Mouse (Mus musculus) limb, embryonic 15.5 days (tissue): ENCODE results near the gene Zfp367. TPM values are rescaled to one million over a fixed set of nuclear protein-coding genes. Genes with fewer than 3 reads are reported as not detected.

Source experiments
- ATAC-seq: fragments of 200-750 bp; cut with Nextera tagmentation; 2 replicates; pipeline ENCODE4 v1.8.0; 2017; ENCODE audit warnings: low read depth, moderate TSS enrichment; ENCODE audit not compliant: insufficient number of reproducible peaks, low FRiP score, low TSS enrichment
- H3K27ac ChIP-seq: fragments of 300-500 bp; sonication (generic); 2 replicates; pipeline ENCODE4 v1.5.1; 2015; ENCODE audit warnings: moderate library complexity, mild to moderate bottlenecking, inconsistent platforms
- H3K27me3 ChIP-seq: fragments of 300-500 bp; sonication (generic); 2 replicates; pipeline ENCODE4 v1.6.1; 2015; ENCODE audit warnings: inconsistent platforms
- H3K36me3 ChIP-seq: fragments of 300-500 bp; sonication (generic); 2 replicates; pipeline ENCODE4 v1.6.1; 2015; ENCODE audit warnings: inconsistent platforms
- H3K4me1 ChIP-seq: fragments of 300-500 bp; sonication (generic); 2 replicates; pipeline ENCODE4 v1.6.1; 2015; ENCODE audit warnings: inconsistent platforms
- H3K4me2 ChIP-seq: fragments of 300-500 bp; sonication (generic); 2 replicates; pipeline ENCODE4 v1.6.1; 2015; ENCODE audit warnings: mild to moderate bottlenecking, inconsistent platforms
- H3K4me3 ChIP-seq: fragments of 300-500 bp; sonication (generic); 2 replicates; pipeline ENCODE4 v1.5.1; 2015; ENCODE audit warnings: mild to moderate bottlenecking, inconsistent platforms
- H3K9ac ChIP-seq: fragments of 300-500 bp; sonication (generic); 2 replicates; pipeline ENCODE4 v1.6.1; 2015; ENCODE audit warnings: inconsistent platforms
- H3K9me3 ChIP-seq: fragments of 300-500 bp; sonication (generic); 2 replicates; pipeline ENCODE4 v1.6.1; 2016; ENCODE audit warnings: inconsistent platforms
- WGBS: fragments of 180-500 bp; shearing (Covaris S2); methylation state at CpG from one replicate; pipeline ENCODE4 v1.1.7; 2015; 5-methylcytosine and 5-hydroxymethylcytosine counted together
- polyA plus RNA-seq: library from polyadenylated mRNA; unstranded; fragments of >200 nt; fragmentation: Nextera tagmentation; extraction: Ambion mirVana; gene quantifications from 2 replicates; pipeline ENCODE4 v1.2.1, GENCODE M21; 2015

Zfp367 gene
- polyA plus RNA-seq, 1 experiment from 2014 or later: 21.0 TPM

DNA sequence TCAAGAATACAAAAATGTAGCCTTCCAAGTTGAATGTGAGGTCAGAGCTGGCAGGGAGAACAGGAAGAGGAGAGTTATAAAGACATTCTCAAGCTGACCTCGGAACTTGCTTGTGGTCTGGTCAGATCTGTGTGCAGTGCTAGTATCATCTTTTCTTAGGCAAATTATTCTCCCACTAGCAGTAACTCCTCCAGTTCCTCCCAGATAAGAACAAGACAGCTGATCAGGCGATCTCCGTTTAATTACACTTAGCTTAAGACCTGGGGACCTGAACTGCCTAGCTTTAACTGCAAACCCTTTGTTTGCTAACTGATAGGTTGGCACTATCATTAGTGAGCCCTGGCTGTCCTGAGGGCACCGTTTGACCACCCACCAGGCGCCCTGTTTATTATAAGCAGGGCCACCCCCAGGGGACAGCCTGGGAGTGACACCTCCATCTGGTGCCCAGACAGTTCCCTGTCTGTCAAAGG is 44.6 kb downstream of the Zfp367 start:
- no peaks in the 10 kb centered on the region for H3K27me3 ChIP-seq
- no peak overlapping the region for H3K4me2 ChIP-seq
- 21% methylated on average over 5 of the region's 5 CpGs for WGBS
- no peak overlapping the region for H3K4me3 ChIP-seq
- no peak overlapping the region for H3K27ac ChIP-seq
- no peaks in the 10 kb centered on the region for H3K4me1 ChIP-seq
- H3K9me3 ChIP-seq: no peaks in the 10 kb centered on the region
- no peak overlapping the region for H3K9ac ChIP-seq
- no peak for ATAC-seq
- H3K36me3 ChIP-seq: no peaks in the 10 kb centered on the region

DNA sequence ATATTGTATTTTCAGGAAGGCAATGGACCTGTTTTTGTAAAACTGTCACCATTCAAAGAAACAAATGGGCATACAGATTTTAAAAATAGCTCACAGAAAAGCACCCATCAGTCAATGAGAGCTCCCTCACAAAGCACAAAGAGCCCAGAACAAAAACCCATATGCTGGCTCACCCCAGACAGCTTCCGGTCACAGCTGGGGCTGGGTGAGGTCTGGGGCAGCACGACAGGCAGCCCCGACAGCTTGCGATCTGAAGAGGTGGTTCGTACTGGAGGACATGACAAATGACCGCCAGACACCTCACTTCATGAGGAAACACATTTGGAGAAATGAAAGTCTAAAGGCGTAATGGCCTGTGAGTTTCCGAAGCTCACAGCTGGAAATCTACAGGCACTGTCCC is 45.5 kb downstream of the Zfp367 start:
- 36% methylated on average over 8 of the region's 8 CpGs for WGBS

DNA sequence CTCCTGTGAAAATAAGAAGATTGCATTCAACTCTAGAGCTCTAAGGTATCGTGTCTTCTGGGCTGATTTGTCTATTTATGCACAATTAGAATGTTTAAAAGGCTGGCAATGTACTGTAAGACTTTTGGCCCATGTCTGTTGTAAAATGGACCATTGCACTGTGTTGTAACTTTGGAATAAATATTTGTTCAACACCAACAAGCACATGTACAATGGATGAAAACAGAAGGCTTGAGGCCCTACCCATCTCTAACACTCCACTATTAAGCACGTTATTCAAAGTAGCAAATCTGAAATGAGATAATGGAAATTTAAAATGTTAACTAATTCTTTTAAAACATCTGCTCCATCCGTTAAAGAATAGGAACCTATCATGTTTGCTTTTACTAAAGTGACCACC is 45.9 kb downstream of the Zfp367 start:
- 73% methylated on average over 3 of the region's 3 CpGs for WGBS
- Histone ChIP-seq H3K36me3 (no peaks in the 10 kb centered on the region), H3K4me3 (no peak overlapping the region), H3K9me3 (no peaks in the 10 kb centered on the region), H3K27me3 (no peaks in the 10 kb centered on the region), H3K4me1 (no peaks in the 10 kb centered on the region), H3K9ac (no peak overlapping the region), H3K4me2 (no peak overlapping the region), H3K27ac (no peak overlapping the region)
- ATAC-seq: no peak

More for the DNA sequence above, 45.5 kb downstream of the Zfp367 start:
- no peak overlapping the region for H3K4me3 ChIP-seq
- no peak for ATAC-seq
- H3K27ac ChIP-seq: no peak overlapping the region
- no peaks in the 10 kb centered on the region for H3K27me3 ChIP-seq
- no peaks in the 10 kb centered on the region for H3K36me3 ChIP-seq
- no peaks in the 10 kb centered on the region for H3K9me3 ChIP-seq
- H3K4me2 ChIP-seq: no peak overlapping the region
- H3K9ac ChIP-seq: no peak overlapping the region
- no peaks in the 10 kb centered on the region for H3K4me1 ChIP-seq

DNA sequence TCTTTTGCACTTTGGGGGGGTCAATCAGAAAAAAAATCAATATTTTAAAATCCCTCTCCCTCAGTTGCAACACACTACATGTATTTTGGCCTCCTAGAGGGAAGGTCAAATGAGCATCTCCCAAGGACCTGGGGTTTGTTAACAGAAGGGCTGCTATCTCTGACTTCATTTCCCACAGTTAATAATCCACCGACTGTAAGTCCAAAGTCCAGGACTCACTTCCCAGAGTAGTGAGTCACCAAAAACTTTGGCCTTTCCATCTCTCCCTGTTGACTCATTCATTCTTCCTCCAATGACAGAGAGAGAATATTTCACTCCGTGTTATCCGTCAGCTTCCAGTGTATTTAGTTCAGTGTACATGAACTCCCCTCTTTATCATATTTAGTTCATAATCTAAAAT is 47.3 kb downstream of the Zfp367 start:
- Histone ChIP-seq H3K4me2 (no peak overlapping the region), H3K36me3 (no peaks in the 10 kb centered on the region), H3K27me3 (no peaks in the 10 kb centered on the region), H3K4me1 (no peaks in the 10 kb centered on the region), H3K9me3 (no peaks in the 10 kb centered on the region), H3K4me3 (no peak overlapping the region), H3K27ac (no peak overlapping the region), H3K9ac (no peak overlapping the region)
- no peak for ATAC-seq
- WGBS: 86% methylated on average over 3 of the region's 3 CpGs

DNA sequence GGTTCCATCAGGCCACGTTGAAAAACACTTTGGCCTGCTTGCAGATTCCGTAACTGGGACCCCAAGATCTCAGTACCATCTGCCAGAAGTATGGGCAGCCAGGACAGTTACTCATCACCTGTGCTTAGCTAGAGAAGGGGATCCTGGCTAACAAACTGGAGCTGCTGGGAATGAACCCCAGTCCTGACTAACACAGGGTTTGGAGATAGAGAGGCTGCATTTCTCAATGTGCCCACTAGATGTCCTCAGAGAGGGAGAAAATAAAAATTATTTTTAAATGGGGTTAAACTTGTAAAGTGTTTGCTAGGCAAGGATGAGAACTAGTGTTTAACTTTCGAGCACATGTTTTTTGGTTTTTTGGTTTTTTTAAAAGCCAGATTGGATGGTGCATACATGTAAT is 52.8 kb downstream of the Zfp367 start:
- no peak for ATAC-seq
- no peaks in the 10 kb centered on the region for H3K4me1 ChIP-seq
- H3K9me3 ChIP-seq: no peaks in the 10 kb centered on the region
- no peaks in the 10 kb centered on the region for H3K27me3 ChIP-seq
- no peaks in the 10 kb centered on the region for H3K36me3 ChIP-seq
- WGBS: 69% methylated on average over 3 of the region's 3 CpGs
- H3K27ac ChIP-seq: no peak overlapping the region
- no peak overlapping the region for H3K4me3 ChIP-seq
- H3K4me2 ChIP-seq: no peak overlapping the region
- no peak overlapping the region for H3K9ac ChIP-seq

DNA sequence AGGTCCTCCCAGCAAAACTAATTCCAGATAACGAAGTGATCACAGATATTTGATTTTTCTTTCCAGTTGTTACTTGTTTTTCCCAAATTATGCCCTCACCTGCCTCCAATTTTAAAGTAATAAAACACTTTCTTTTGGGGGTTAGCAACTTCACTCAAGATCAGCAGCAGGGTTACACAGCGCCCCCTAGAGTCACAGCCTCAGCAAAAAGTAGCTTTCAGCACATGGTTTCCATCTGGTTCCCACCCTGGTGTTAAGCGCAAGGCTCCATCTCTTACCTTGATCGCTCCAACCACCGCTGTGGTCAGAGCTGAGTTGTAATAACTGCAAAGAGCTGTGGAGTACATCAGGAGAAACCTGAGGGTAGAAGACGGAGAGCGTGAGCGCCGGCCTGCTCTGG is 54.0 kb downstream of the Zfp367 start:
- Histone ChIP-seq H3K4me2 (no peak overlapping the region), H3K27me3 (no peaks in the 10 kb centered on the region), H3K4me1 (no peaks in the 10 kb centered on the region), H3K36me3 (no peaks in the 10 kb centered on the region), H3K27ac (no peak overlapping the region), H3K9me3 (no peaks in the 10 kb centered on the region), H3K9ac (no peak overlapping the region), H3K4me3 (no peak overlapping the region)
- 64% methylated on average over 9 of the region's 9 CpGs for WGBS
- no peak for ATAC-seq

DNA sequence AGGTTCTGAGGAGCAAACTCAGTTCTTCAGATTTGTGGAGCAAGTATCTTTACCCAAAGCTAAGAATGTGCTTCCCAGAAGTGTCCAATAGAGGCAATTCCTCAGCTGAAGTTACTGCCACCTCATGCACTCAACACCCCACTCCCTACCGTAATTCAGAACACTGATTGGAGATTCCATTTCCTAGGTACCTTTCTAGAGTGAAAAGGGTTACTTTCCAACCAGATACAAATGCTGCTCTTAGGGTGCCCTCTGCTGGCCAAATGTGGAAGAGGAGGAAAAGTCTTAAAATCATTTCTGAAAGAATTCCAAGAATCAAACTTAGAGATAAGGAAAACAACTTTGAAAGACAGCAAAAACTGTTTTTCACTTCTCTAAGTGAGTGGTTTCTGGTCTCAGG is 59.7 kb downstream of the Zfp367 start:
- no peaks in the 10 kb centered on the region for H3K36me3 ChIP-seq
- H3K27ac ChIP-seq: no peak overlapping the region
- no peak overlapping the region for H3K4me2 ChIP-seq
- no peaks in the 10 kb centered on the region for H3K9me3 ChIP-seq
- no peaks in the 10 kb centered on the region for H3K27me3 ChIP-seq
- H3K9ac ChIP-seq: no peak overlapping the region
- H3K4me1 ChIP-seq: peaks cover 9% of the 10 kb centered on the region; the same call in 1 of the 2 replicates
- ATAC-seq: no peak
- 0% methylated on average over 1 of the region's 1 CpGs for WGBS
- H3K4me3 ChIP-seq: no peak overlapping the region

DNA sequence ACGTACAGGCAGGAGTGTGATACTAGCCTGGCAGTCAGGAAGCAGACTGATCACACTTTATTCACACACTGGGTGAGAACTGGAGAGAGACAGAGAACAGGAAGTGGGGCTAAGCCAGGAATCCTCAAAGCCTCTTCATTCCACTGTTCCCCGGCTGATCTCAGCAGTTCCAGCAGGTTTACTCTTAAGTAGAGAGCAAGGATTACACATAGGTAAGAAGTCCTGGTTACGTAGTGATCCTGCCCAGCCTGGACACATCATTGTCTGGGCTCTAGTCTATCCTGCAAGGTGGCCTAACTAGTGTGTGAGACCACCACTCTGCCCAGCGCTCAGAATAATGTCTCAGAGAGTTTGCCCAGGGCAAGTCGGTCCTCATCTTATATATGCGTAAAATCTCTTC is 60.2 kb downstream of the Zfp367 start:
- no peak overlapping the region for H3K4me3 ChIP-seq
- no peaks in the 10 kb centered on the region for H3K27me3 ChIP-seq
- no peak for ATAC-seq
- 56% methylated on average over 6 of the region's 6 CpGs for WGBS
- H3K4me1 ChIP-seq: peaks cover 9% of the 10 kb centered on the region; the same call in 1 of the 2 replicates
- H3K9me3 ChIP-seq: no peaks in the 10 kb centered on the region
- no peak overlapping the region for H3K9ac ChIP-seq
- H3K36me3 ChIP-seq: no peaks in the 10 kb centered on the region
- H3K27ac ChIP-seq: no peak overlapping the region
- H3K4me2 ChIP-seq: no peak overlapping the region

DNA sequence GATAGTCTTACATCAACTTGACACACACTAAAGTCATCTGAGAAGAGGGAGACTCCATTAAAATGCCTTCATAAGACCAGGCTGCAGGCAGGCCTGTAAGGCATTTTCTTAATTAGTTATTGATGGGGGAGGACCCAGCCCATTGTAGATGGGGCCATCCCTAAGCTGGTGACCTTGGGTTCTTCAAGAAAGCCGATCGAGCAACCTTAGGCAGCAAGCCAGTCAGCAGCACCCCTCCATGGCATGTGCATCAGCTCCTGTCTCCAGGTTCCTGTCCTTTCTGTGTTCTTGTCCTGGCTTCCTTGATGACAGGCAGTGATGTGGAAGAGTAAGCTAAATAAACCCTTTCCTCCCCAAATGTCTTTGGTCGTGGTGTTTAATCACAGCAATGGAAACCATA is 60.9 kb downstream of the Zfp367 start:
- H3K9me3 ChIP-seq: no peaks in the 10 kb centered on the region
- no peak overlapping the region for H3K4me3 ChIP-seq
- no peak overlapping the region for H3K4me2 ChIP-seq
- peaks cover 9% of the 10 kb centered on the region; the same call in 1 of the 2 replicates for H3K4me1 ChIP-seq
- H3K27me3 ChIP-seq: no peaks in the 10 kb centered on the region
- H3K27ac ChIP-seq: no peak overlapping the region
- 42% methylated on average over 3 of the region's 3 CpGs for WGBS
- H3K9ac ChIP-seq: no peak overlapping the region
- H3K36me3 ChIP-seq: no peaks in the 10 kb centered on the region
- no peak for ATAC-seq

DNA sequence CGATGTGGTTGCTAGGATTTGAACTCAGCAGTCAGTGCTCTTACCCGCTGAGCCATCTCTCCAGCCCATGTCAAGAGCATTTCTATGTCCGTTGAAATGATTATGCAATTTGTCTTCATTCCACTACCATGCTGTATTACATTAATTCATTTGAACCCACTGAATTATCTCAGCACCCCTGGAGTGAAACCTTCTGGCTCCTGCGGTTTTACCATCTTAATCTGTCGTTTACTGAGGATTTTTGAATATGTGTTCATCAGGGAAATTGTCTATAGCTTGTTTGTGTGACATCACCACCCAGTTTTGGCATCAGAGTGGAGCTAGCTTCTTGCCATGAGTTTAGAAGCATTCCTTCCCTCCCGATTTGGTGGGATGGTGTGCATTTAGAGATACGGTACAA is 62.0 kb downstream of the Zfp367 start:
- no peak overlapping the region for H3K4me3 ChIP-seq
- no peaks in the 10 kb centered on the region for H3K27me3 ChIP-seq
- 67% methylated on average over 7 of the region's 7 CpGs for WGBS
- H3K27ac ChIP-seq: no peak overlapping the region
- peaks cover 9% of the 10 kb centered on the region; the same call in 1 of the 2 replicates for H3K4me1 ChIP-seq
- H3K9me3 ChIP-seq: no peaks in the 10 kb centered on the region
- no peak overlapping the region for H3K9ac ChIP-seq
- ATAC-seq: no peak
- H3K4me2 ChIP-seq: no peak overlapping the region
- no peaks in the 10 kb centered on the region for H3K36me3 ChIP-seq

DNA sequence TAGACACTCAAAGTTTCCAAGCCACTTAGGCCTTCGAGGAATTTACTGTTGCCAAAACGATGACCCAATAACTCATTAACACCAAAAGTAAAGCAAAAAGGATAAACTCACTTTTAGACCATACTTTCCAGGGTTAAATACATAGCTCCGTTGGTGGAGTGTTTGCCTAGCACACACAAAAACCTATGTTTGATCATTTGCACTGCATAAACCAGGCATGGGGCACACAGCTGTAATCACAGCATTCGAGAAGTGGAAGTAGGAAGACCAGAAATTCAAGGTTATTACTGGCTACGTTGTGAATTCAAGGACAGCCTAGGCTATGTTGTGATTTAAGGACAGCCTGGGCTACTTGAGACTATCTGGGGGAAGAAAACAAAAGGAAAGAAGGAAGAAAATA is 62.7 kb downstream of the Zfp367 start:
- Histone ChIP-seq H3K4me1 (peaks cover 9% of the 10 kb centered on the region; the same call in 1 of the 2 replicates), H3K27ac (no peak overlapping the region), H3K4me2 (no peak overlapping the region), H3K9ac (no peak overlapping the region), H3K4me3 (no peak overlapping the region), H3K36me3 (no peaks in the 10 kb centered on the region), H3K9me3 (no peaks in the 10 kb centered on the region), H3K27me3 (no peaks in the 10 kb centered on the region)
- WGBS: 76% methylated on average over 5 of the region's 5 CpGs
- ATAC-seq: no peak

DNA sequence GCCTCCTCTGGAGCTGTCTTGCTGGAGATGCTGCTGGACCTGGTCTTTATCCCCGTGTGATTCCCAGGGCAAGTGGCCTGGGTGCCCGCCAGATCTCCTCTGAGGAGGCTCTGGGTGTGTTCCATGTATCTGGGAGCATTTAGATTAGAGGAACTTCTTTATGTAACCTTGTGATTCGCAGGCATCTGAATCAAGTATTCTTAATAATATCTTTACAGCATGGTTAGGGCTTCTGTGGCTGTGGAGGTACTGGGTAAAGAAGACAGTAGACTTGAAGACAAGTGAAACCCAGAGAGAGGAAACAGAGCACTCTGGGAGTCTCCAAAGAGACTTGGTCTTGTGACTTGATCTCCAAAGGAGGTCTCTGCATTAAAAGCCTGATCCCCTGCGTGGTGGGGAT is 63.9 kb downstream of the Zfp367 start, which contains the start of gene Hsd17b3:
Gene Hsd17b3, minus strand, starts transcription at position 101 of the 400 bp plus-strand sequence.
- Histone ChIP-seq H3K4me3 (no peak within 1 kb of the TSS), H3K27ac (no peak within 1 kb of the TSS), H3K4me2 (no peak within 1 kb of the TSS), H3K36me3 (no peaks in the 10 kb centered on the region), H3K9me3 (no peaks in the 10 kb centered on the region), H3K9ac (no peak within 1 kb of the TSS), H3K4me1 (peaks cover 9% of the 10 kb centered on the region; the same call in 1 of the 2 replicates), H3K27me3 (no peaks in the 10 kb centered on the region)
- WGBS: 82% methylated on average over 4 of the region's 4 CpGs
- no peak for ATAC-seq

DNA sequence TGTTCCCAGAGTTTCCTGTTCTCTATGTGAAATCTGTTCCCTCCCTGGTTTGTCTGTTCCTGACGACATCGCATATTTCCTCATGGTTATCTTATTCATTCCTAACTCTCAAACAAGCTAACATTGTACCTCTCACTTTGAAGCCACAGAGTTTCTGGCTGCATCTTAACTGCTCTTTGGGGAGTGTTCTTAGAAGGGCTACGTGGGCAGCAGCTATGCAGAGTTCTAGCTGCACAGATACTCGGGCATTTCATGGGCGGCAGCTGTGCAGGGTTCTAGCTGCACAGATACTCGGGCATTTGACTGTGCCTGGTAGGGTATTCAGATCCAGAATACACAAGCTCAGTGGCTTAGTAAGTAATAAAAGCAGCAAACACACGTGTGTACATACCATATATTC is 64.9 kb downstream of the Zfp367 start:
- Histone ChIP-seq H3K4me3 (no peak overlapping the region), H3K9ac (no peak overlapping the region), H3K36me3 (no peaks in the 10 kb centered on the region), H3K27me3 (no peaks in the 10 kb centered on the region), H3K9me3 (no peaks in the 10 kb centered on the region), H3K4me2 (no peak overlapping the region), H3K4me1 (peaks cover 5% of the 10 kb centered on the region; the same call in 1 of the 2 replicates), H3K27ac (no peak overlapping the region)
- 60% methylated on average over 7 of the region's 7 CpGs for WGBS
- ATAC-seq: no peak
